10 mouse cellular contexts compared by ENCODE assay signal in genomic region chr4:62265154-62265836, GRCm38 (mm10). TPM values are rescaled to one million over a fixed set of nuclear protein-coding genes. Genes with fewer than 3 reads are reported as not detected.
DNase-seq lines count a peak whose midpoint lies in the region; ATAC-seq and TF ChIP-seq lines count a peak whose summit lies in the region.
"Had no signal": no experiment of that assay in that cellular context is flagged by ENCODE, and none has a peak within 500 bp of the region (broad histone marks: within the 10 kb centered on the region; RNA-seq: fewer than 3 reads in every experiment).

No protein-coding gene starts in this region.

- H3K27ac ChIP-seq in kidney, postnatal 0 days = no peak overlapping the region
- H3K27ac ChIP-seq in bone marrow macrophage, adult 2 months (ENCODE audit: insufficient read depth, low read depth, low read length) = peak overlapping the region; percentile 92

- H3K36me3 ChIP-seq in kidney, postnatal 0 days (ENCODE audit: insufficient read depth, low read length) = no peaks in the 10 kb centered on the region
- H3K36me3 ChIP-seq: G1E had no signal

- no peak overlapping the region for H3K4me2 ChIP-seq in kidney, postnatal 0 days (ENCODE audit: low read length)

- intact Hi-C loops in gastrocnemius, postnatal 14 days (cut with DNase I; ENCODE audit: low total_unique reads) = no loop called here

- no peak overlapping the region for H3K9ac ChIP-seq in kidney, postnatal 0 days (ENCODE audit: low read depth, low read length)

- H3K4me3 ChIP-seq in kidney, postnatal 0 days (replicated peaks; ENCODE audit: low read depth, low read length) = no peak overlapping the region
- H3K4me3 ChIP-seq in bone marrow macrophage, adult 2 months (ENCODE audit: insufficient read depth, low read length) = peak overlapping the region; percentile 15; the same call in 1 of the 2 replicates

- 0 out of 2 replicates have a peak, but pooled peaks have one; percentile 50 for TF ChIP-seq POLR2A in bone marrow macrophage, adult 2 months (IDR thresholded peaks at IDR 0.05; ENCODE audit: borderline replicate concordance, low read depth, low read length)

- H3K9me3 ChIP-seq in kidney, postnatal 0 days (replicated peaks; ENCODE audit: low read length) = no peaks in the 10 kb centered on the region
- H3K9me3 ChIP-seq: G1E had no signal

- no peaks in the 10 kb centered on the region for H3K4me1 ChIP-seq in kidney, postnatal 0 days (replicated peaks; ENCODE audit: insufficient read depth, low read length)
- H3K4me1 ChIP-seq in bone marrow macrophage, adult 2 months (ENCODE audit: control insufficient read depth, insufficient read depth, low read length) = peaks cover 24% of the 10 kb centered on the region

- TF ChIP-seq CTCF in kidney, postnatal 0 days (IDR thresholded peaks at IDR 0.05; ENCODE audit: low read depth) = no peak
- TF ChIP-seq CTCF in bone marrow macrophage, adult 2 months (IDR thresholded peaks at IDR 0.05; ENCODE audit: low read depth, low read length) = no peak

- no peaks in the 10 kb centered on the region for H3K27me3 ChIP-seq in kidney, postnatal 0 days (ENCODE audit: insufficient read depth, low read length)

- DNase-seq in kidney, postnatal 0 days (ENCODE audit: low spot score) = peak; percentile 14
- no peak for DNase-seq in kidney, adult 8-10 months
- DNase-seq in liver = peak; percentile 53
- no peak for DNase-seq in frontal cortex, postnatal 36 days (ENCODE audit: low spot score in 2 of 2)
- no peak for DNase-seq in gastrocnemius, postnatal 14 days
- DNase-seq in cerebellum, adult 18-20 months = no peak
- DNase-seq: kidney, adult 9 months had no signal

- 65% methylated on average over 10 of the region's 10 CpGs for WGBS in kidney, postnatal 0 days

- ATAC-seq in kidney, postnatal 0 days (replicated peaks; ENCODE audit: low FRiP score, low read depth) = no peak
- ATAC-seq in megakaryocyte progenitor cell, adult 5-6 weeks (replicated peaks; ENCODE audit: poor library complexity) = peak; percentile 100

RNA-seq across cellular contexts. Expression of gene Slc31a2, which starts 2.9 kb away (rescaled TPM):
- 18.1 and 19.3 TPM in 2 replicates for polyA plus RNA-seq in kidney, postnatal 0 days (2015; fragmentation: Nextera tagmentation; extraction: Ambion mirVana)
- 72.9 and 73.7 TPM in 2 replicates for polyA plus RNA-seq in bone marrow macrophage, adult 2 months (2012; ENCODE audit: insufficient read depth, insufficient read length, missing spikeins)
- total RNA-seq in megakaryocyte progenitor cell, adult 5-6 weeks (2015) = 16.9 and 21.8 TPM in 2 replicates
- total RNA-seq in megakaryocyte progenitor cell, adult 5-6 weeks (2017) = 18.6 and 23.0 TPM in 2 replicates
- 1 to 10 TPM; 4.8 to 6.0 TPM for total RNA-seq in gastrocnemius, postnatal 14 days (2021)

RNA-seq across cellular contexts. Expression of gene Zfp37, which starts 34.4 kb away (rescaled TPM):
- polyA plus RNA-seq in kidney, postnatal 0 days (2015; fragmentation: Nextera tagmentation; extraction: Ambion mirVana) = 6.6 and 7.0 TPM in 2 replicates
- not detected in 2 replicates for polyA plus RNA-seq in bone marrow macrophage, adult 2 months (2012; ENCODE audit: insufficient read depth, insufficient read length, missing spikeins)
- total RNA-seq in megakaryocyte progenitor cell, adult 5-6 weeks (2015) = 0.54 TPM in 1 of 2 replicates, not detected in the other
- total RNA-seq in megakaryocyte progenitor cell, adult 5-6 weeks (2017) = not detected in 2 replicates
- 1 to 10 TPM; 1.9 to 2.0 TPM for total RNA-seq in gastrocnemius, postnatal 14 days (2021)
- polyA plus RNA-seq: G1E had no signal

Comparison
In these comparisons a context has a peak if more than half of its experiments do, and no peak if none do; other contexts are left out.
1. DNase-seq: peak in kidney, postnatal 0 days (single experiment) and liver (single experiment); none in kidney, adult 8-10 months (0 of 2), frontal cortex, postnatal 36 days (0 of 2), gastrocnemius, postnatal 14 days (single experiment) and cerebellum, adult 18-20 months (0 of 2).